14 mouse cellular contexts compared by ENCODE assay signal in genomic region chr7:144008079-144008478, GRCm38 (mm10).
"Had no signal": no experiment of that assay in that cellular context is flagged by ENCODE, and none has a peak within 500 bp of the region (broad histone marks: within the 10 kb centered on the region; RNA-seq: fewer than 3 reads in every experiment).

No protein-coding gene starts in this region.

- H3K27me3 ChIP-seq: limb, embryonic 12.5 days; limb, embryonic 15.5 days; lung, embryonic 15.5 days had no signal

- H3K4me3 ChIP-seq: left cerebral cortex, adult 2 months; limb, embryonic 12.5 days; limb, embryonic 15.5 days; lung, embryonic 15.5 days; megakaryocyte, embryonic 14.5 days had no signal

- H3K36me3 ChIP-seq: limb, embryonic 12.5 days; limb, embryonic 15.5 days; lung, embryonic 15.5 days had no signal

- H3K9ac ChIP-seq: limb, embryonic 12.5 days; limb, embryonic 15.5 days; lung, embryonic 15.5 days had no signal

- H3K9me3 ChIP-seq: limb, embryonic 12.5 days; limb, embryonic 15.5 days; lung, embryonic 15.5 days; megakaryocyte, embryonic 14.5 days had no signal

- H3K4me2 ChIP-seq: limb, embryonic 12.5 days; limb, embryonic 15.5 days; lung, embryonic 15.5 days; midbrain, embryonic 11.5 days had no signal

- DNase-seq: kidney, adult 2 months; kidney, postnatal 25 days; layer of hippocampus, postnatal 36 days; left cerebral cortex, postnatal 4 days; midbrain, embryonic 14.5 days; thymus, adult 18-20 months; thymus, postnatal 36 days had no signal

- H3K27ac ChIP-seq: kidney, postnatal 0 days; left cerebral cortex, adult 2 months; limb, embryonic 12.5 days; limb, embryonic 15.5 days; lung, embryonic 15.5 days had no signal

- H3K4me1 ChIP-seq: limb, embryonic 12.5 days; limb, embryonic 15.5 days; lung, embryonic 15.5 days; megakaryocyte, embryonic 14.5 days had no signal
